ENCODE assay signal across 19 mouse cellular contexts in the genomic region with DNA sequence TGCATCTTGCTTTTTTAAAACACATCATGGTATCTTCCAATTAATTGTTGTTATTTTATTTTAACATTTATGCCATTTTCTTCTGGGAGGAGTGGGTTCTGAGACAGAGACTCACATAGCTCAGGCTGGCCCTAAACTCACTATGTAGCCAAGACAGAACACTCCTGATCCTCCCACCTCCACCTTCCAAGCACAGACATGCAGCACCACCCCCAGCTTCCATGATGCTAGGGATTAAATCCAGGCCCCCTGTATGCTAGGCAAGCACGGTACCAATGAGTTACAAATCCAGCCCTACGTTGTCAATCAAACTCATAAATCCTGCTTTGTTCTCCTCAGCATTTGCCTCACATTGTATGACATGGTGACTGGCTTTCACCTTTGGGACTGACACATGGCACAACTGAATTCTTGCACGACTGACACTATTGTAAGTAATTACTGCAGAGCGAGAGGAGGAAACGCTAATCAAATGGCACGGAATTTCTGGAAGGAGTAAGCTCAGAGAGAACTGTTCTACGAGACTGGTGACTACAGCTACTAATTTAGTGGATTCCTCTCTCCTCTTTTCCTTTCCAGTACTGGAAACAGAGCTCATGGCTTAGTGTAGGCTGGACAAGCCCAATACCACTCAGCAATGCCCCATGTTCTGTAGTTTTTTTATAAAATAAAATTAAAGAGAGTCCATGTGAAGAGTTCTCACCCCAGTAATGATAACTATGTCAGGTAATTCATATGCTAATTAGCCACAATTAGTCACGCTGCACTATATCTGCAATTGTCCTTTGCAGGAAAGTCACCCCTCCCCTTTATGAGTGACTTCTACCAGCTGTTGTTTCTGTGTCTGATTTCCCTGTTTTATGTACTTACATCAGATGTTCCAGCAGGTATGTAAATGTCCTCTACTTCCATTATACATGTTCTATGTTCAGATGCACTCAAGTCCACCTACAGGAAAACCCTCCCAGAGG.
DNase-seq lines count a peak whose midpoint lies in the region; ATAC-seq and TF ChIP-seq lines count a peak whose summit lies in the region.
"Had no signal": no experiment of that assay in that cellular context is flagged by ENCODE, and none has a peak within 500 bp of the region (broad histone marks: within the 10 kb centered on the region; RNA-seq: fewer than 3 reads in every experiment).

No protein-coding gene starts in this region.

- no peak for DNase-seq in midbrain, embryonic 10.5 days (ENCODE audit: low spot score)
- peak; percentile 56 for DNase-seq in brain, embryonic 14.5 days (ENCODE audit: low read depth)
- DNase-seq in midbrain, embryonic 14.5 days, result peak; percentile 10
- DNase-seq in liver, result no peak
- DNase-seq: adrenal gland, adult 8-10 months; cerebellum, adult 11 months; cerebellum, postnatal 10 days; gastrocnemius, postnatal 25 days; kidney, adult 18-20 months; kidney, postnatal 10 days; layer of hippocampus, postnatal 36 days; right cerebral cortex, postnatal 4 days had no signal

- 70% methylated on average over 8 of the region's 8 CpGs for WGBS in midbrain, embryonic 10.5 days
- WGBS in midbrain, embryonic 16.5 days, result 25% methylated on average over 8 of the region's 8 CpGs
- WGBS in forebrain, embryonic 12.5 days, result 19% methylated on average over 8 of the region's 8 CpGs
- WGBS in midbrain, embryonic 14.5 days, result 18% methylated on average over 8 of the region's 8 CpGs
- WGBS in kidney, embryonic 14.5 days, result 77% methylated on average over 8 of the region's 8 CpGs

- no peak for ATAC-seq in midbrain, embryonic 16.5 days
- peak; percentile 57; the same call in 1 of the 2 replicates for ATAC-seq in forebrain, embryonic 12.5 days (ENCODE audit: low FRiP score)
- ATAC-seq in midbrain, embryonic 14.5 days (ENCODE audit: low FRiP score, low TSS enrichment), result no peak; the same call in 1 of the 2 replicates
- ATAC-seq in kidney, embryonic 14.5 days (ENCODE audit: low FRiP score, low TSS enrichment), result no peak
- ATAC-seq: lung, postnatal 0 days; Patski had no signal

- 0 out of 2 replicates have a peak overlapping the region, but pooled peaks have one; percentile 28 for H3K27ac ChIP-seq in midbrain, embryonic 10.5 days (replicated peaks)
- H3K27ac ChIP-seq in midbrain, embryonic 16.5 days (ENCODE audit: low read length), result no peak overlapping the region
- 0 out of 2 replicates have a peak overlapping the region, but pooled peaks have one; percentile 31 for H3K27ac ChIP-seq in forebrain, embryonic 12.5 days
- H3K27ac ChIP-seq in midbrain, embryonic 14.5 days (replicated peaks; ENCODE audit: low read depth, low read length), result no peak overlapping the region
- H3K27ac ChIP-seq in kidney, embryonic 14.5 days (ENCODE audit: low read depth, low read length), result no peak overlapping the region
- H3K27ac ChIP-seq: hindbrain, embryonic 15.5 days; layer of hippocampus, adult 2 months had no signal

- no peaks in the 10 kb centered on the region for H3K9me3 ChIP-seq in midbrain, embryonic 10.5 days (replicated peaks)
- H3K9me3 ChIP-seq in midbrain, embryonic 16.5 days (replicated peaks; ENCODE audit: control insufficient read depth, low read length, poor library complexity, severe bottlenecking), result no peaks in the 10 kb centered on the region
- no peaks in the 10 kb centered on the region for H3K9me3 ChIP-seq in forebrain, embryonic 12.5 days
- H3K9me3 ChIP-seq in midbrain, embryonic 14.5 days (ENCODE audit: control insufficient read depth, low read length), result no peaks in the 10 kb centered on the region
- H3K9me3 ChIP-seq in kidney, embryonic 14.5 days (ENCODE audit: control insufficient read depth, low read length), result no peaks in the 10 kb centered on the region
- H3K9me3 ChIP-seq: hindbrain, embryonic 15.5 days had no signal

- no peaks in the 10 kb centered on the region for H3K27me3 ChIP-seq in midbrain, embryonic 10.5 days (ENCODE audit: low read depth, poor library complexity, severe bottlenecking)
- no peaks in the 10 kb centered on the region for H3K27me3 ChIP-seq in midbrain, embryonic 16.5 days (ENCODE audit: control insufficient read depth, insufficient read depth, low read depth, low read length)
- H3K27me3 ChIP-seq in forebrain, embryonic 12.5 days, result no peaks in the 10 kb centered on the region
- no peaks in the 10 kb centered on the region for H3K27me3 ChIP-seq in midbrain, embryonic 14.5 days (ENCODE audit: control insufficient read depth, insufficient read depth, low read length)
- no peaks in the 10 kb centered on the region for H3K27me3 ChIP-seq in kidney, embryonic 14.5 days (ENCODE audit: control insufficient read depth, insufficient read depth, low read length)
- H3K27me3 ChIP-seq: hindbrain, embryonic 15.5 days had no signal

- TF ChIP-seq CTCF in brain, embryonic 14.5 days (IDR thresholded peaks at IDR 0.05; ENCODE audit: borderline replicate concordance, extremely low read depth, insufficient read depth, insufficient read length), result no peak

- no peak overlapping the region for H3K9ac ChIP-seq in midbrain, embryonic 16.5 days (ENCODE audit: low read depth, low read length)
- H3K9ac ChIP-seq in forebrain, embryonic 12.5 days, result no peak overlapping the region
- no peak overlapping the region for H3K9ac ChIP-seq in midbrain, embryonic 14.5 days (replicated peaks; ENCODE audit: low read length)
- no peak overlapping the region for H3K9ac ChIP-seq in kidney, embryonic 14.5 days (ENCODE audit: low read depth, low read length)
- H3K9ac ChIP-seq: hindbrain, embryonic 15.5 days had no signal

- H3K4me2 ChIP-seq in midbrain, embryonic 16.5 days (ENCODE audit: low read length), result no peak overlapping the region
- peak overlapping the region; percentile 13; the same call in 1 of the 2 replicates for H3K4me2 ChIP-seq in forebrain, embryonic 12.5 days
- H3K4me2 ChIP-seq in midbrain, embryonic 14.5 days (ENCODE audit: low read length), result no peak overlapping the region
- H3K4me2 ChIP-seq in kidney, embryonic 14.5 days (replicated peaks; ENCODE audit: low read depth, low read length), result no peak overlapping the region
- H3K4me2 ChIP-seq: hindbrain, embryonic 15.5 days had no signal

- H3K36me3 ChIP-seq in midbrain, embryonic 10.5 days, result no peaks in the 10 kb centered on the region
- H3K36me3 ChIP-seq in midbrain, embryonic 16.5 days (ENCODE audit: control insufficient read depth, insufficient read depth, low read length), result no peaks in the 10 kb centered on the region
- no peaks in the 10 kb centered on the region for H3K36me3 ChIP-seq in forebrain, embryonic 12.5 days (replicated peaks)
- H3K36me3 ChIP-seq in midbrain, embryonic 14.5 days (ENCODE audit: control insufficient read depth, insufficient read depth, low read length), result no peaks in the 10 kb centered on the region
- H3K36me3 ChIP-seq in kidney, embryonic 14.5 days (ENCODE audit: control insufficient read depth, insufficient read depth, low read length), result no peaks in the 10 kb centered on the region
- H3K36me3 ChIP-seq: hindbrain, embryonic 15.5 days had no signal

- TF ChIP-seq POLR2A in brain, embryonic 14.5 days (IDR thresholded peaks at IDR 0.05; ENCODE audit: borderline replicate concordance, extremely low read depth, insufficient read depth, insufficient read length, poor library complexity, severe bottlenecking), result no peak

- peaks cover 12% of the 10 kb centered on the region for H3K4me1 ChIP-seq in midbrain, embryonic 10.5 days
- no peaks in the 10 kb centered on the region for H3K4me1 ChIP-seq in midbrain, embryonic 16.5 days (ENCODE audit: control insufficient read depth, insufficient read depth, low read length)
- H3K4me1 ChIP-seq in forebrain, embryonic 12.5 days, result peaks cover 14% of the 10 kb centered on the region
- peaks cover 5% of the 10 kb centered on the region; the same call in 1 of the 2 replicates for H3K4me1 ChIP-seq in midbrain, embryonic 14.5 days (ENCODE audit: control insufficient read depth, insufficient read depth, low read length)
- no peaks in the 10 kb centered on the region for H3K4me1 ChIP-seq in kidney, embryonic 14.5 days (ENCODE audit: control insufficient read depth, insufficient read depth, low read length)

- H3K4me3 ChIP-seq in midbrain, embryonic 10.5 days, result no peak overlapping the region
- no peak overlapping the region for H3K4me3 ChIP-seq in midbrain, embryonic 16.5 days (ENCODE audit: low read depth, low read length)
- no peak overlapping the region for H3K4me3 ChIP-seq in forebrain, embryonic 12.5 days (replicated peaks)
- no peak overlapping the region for H3K4me3 ChIP-seq in midbrain, embryonic 14.5 days (replicated peaks; ENCODE audit: low read depth, low read length)
- no peak overlapping the region for H3K4me3 ChIP-seq in kidney, embryonic 14.5 days (ENCODE audit: low read length)
- H3K4me3 ChIP-seq: hindbrain, embryonic 15.5 days; layer of hippocampus, adult 2 months had no signal

Comparison
In these comparisons a context has a peak if more than half of its experiments do, and no peak if none do; other contexts are left out.
1. DNase-seq: peak in brain, embryonic 14.5 days (single experiment) and midbrain, embryonic 14.5 days (single experiment); none in midbrain, embryonic 10.5 days (single experiment) and liver (single experiment).
2. H3K27ac ChIP-seq: peak in midbrain, embryonic 10.5 days (single experiment) and forebrain, embryonic 12.5 days (single experiment); none in midbrain, embryonic 16.5 days (single experiment), midbrain, embryonic 14.5 days (single experiment) and kidney, embryonic 14.5 days (single experiment).